Mouse (Mus musculus) layer of hippocampus, postnatal 36 days (tissue): ENCODE results near the gene Gen1. TPM values are rescaled to one million over a fixed set of nuclear protein-coding genes. Genes with fewer than 3 reads are reported as not detected.

Experiments used
- DNase-seq, 2 experiments: peaks; one replicate each; pipeline ENCODE4 v3.0.0; 2022
- total RNA-seq, 2 experiments: library from RNA; stranded (reverse); gene quantifications; 2 replicates each; pipeline ENCODE4 v1.2.3; 2021

Gene Gen1
- total RNA-seq, 2 experiments from 2014 or later: 2.7 to 2.9 TPM

DNA sequence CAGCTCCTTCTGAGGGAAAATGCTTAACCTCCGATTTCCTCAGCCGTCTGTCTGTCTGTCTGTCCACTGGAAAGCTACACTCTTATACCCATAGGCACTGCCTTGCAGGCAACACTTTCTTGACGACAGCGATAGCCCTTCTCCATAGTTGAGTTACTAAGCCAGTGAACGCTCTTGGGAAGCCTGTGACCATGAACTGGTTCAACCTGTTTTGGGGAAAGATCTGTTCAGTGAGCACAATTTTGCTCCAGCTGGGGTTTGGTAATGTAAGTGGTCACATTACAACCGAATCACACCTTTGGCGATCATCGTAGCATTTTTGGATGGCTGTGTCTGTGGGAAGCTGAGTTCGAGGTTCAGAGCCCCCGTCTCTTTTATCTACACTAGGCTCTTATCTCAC, 42.5 kb downstream of the Gen1 start:
- DNase-seq: no peak

- no peak for DNase-seq
Observed at GRCm38 (mm10) chr12:11222566-11222965, 43.0 kb downstream of the Gen1 start.

- DNase-seq: no peak
Observed at GRCm38 (mm10) chr12:11221524-11222330, 43.9 kb downstream of the Gen1 start.

DNA sequence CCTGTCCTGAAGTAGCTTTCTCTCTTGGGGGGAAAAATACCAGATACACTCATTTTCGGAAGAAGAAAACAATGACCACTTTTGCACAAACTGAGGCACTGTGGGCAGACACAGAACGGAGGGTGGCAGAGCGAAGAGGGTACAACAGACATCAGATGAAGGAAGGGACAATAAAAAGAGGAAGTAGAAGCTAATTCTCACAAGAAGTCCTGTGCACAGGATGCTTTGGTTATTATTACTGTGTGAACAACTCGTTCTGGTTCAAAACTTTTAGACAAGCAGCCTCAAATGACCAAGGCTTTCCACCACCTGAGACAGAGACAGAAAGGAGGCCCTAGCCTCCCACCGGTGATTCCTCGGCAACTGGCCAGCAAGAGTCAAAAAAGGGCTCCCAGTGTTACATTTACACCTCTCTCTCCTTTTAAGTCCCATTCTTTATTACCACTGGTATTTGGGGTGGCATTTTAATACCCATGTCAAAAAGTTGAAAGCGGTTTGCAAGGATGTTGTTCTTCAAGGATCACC, 47.8 kb downstream of the Gen1 start:
- no peak for DNase-seq

GRCm38 (mm10) chr12:11216454-11216853, 49.1 kb downstream of the Gen1 start:
- no peak for DNase-seq

DNA sequence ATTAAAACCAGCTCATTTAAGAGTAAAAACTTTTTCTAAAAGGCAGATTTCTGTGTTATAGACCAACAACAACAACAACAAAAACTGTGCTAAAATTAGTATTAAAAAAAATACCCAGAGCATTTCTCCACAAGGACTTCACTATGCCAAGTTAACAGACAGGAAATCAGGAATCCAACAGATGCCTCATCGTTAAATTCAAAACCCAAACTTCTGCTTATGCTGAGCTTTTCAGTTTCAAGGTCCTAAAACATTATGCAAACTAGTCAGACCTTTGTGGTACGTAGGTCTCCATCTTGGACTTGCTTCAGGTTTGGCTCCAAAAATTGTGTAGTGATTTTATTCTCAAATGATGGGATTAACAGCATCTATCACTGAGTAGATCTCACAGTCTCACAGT, 50.0 kb downstream of the Gen1 start:
- no peak for DNase-seq

GRCm38 (mm10) chr12:11214776-11215175, 50.8 kb downstream of the Gen1 start:
- no peak for DNase-seq

DNA sequence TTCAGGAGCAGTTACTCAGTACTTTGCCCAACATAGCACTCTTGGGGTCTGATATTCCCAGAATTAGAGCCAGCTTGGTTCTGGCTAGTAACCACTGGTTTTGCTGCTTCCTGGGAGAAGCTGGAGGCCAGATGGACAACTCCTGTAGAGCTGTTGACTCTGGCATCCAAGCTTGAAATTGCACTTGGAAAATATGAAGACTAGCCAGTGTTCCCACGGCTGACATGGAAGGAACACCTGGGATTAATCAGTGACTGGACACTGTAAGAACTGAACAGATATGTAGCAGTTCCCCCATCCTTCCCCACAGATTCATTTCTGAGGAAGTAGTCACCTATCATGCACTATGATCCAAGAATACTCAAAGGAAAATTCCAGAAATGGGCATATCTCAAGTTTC, 52.7 kb downstream of the Gen1 start:
- no peak for DNase-seq

GRCm38 (mm10) chr12:11210361-11210760, 55.2 kb downstream of the Gen1 start:
- DNase-seq: no peak

DNA sequence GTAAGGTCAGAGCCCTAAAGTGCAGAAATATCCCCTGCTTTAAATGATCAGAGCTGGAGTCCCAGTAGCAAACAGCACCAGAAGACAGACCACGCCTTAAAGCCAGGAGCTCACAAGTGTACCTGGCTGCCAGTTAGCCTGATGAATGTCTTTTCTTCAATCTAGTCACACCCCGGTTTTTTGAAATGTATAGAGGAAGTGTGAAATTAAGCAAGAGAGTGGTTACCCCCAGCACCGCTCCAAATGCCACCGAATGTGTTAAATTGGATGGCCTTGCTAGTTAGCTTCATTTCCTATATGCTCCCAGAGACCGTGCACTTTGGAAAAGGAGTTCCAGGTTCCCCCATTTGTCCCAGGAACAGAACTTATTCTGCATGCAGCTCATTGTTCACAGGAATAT, 56.0 kb downstream of the Gen1 start:
- DNase-seq: no peak

- no peak for DNase-seq
Observed at GRCm38 (mm10) chr12:11208872-11209271, 56.7 kb downstream of the Gen1 start, which contains the start of gene Msgn1. Gene Msgn1 (minus strand): TSS chr12:11208972.

- DNase-seq: no peak
Observed at GRCm38 (mm10) chr12:11206321-11206720, 59.3 kb downstream of the Gen1 start.

- DNase-seq: no peak
Observed at GRCm38 (mm10) chr12:11203694-11204665, 61.6 kb downstream of the Gen1 start.

DNA sequence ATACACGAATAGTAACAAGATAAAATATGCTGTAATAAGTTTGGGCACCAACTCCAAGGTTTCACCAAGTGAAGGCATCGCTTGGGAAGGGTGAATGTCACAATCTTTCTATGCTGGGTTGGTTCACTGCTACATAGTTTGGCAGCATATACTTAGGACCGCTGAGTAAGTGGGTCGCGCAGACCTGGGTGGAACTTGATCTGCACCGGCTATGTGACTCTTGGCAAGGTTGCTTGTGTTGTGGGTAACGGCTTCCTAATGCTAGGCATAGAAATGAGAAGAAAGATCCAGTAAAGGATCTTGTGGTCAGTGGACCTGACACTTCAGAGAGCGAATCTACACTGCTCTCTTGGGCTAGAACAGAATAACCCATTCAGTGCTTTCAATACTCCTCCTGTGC, 63.1 kb downstream of the Gen1 start:
- DNase-seq: no peak

DNA sequence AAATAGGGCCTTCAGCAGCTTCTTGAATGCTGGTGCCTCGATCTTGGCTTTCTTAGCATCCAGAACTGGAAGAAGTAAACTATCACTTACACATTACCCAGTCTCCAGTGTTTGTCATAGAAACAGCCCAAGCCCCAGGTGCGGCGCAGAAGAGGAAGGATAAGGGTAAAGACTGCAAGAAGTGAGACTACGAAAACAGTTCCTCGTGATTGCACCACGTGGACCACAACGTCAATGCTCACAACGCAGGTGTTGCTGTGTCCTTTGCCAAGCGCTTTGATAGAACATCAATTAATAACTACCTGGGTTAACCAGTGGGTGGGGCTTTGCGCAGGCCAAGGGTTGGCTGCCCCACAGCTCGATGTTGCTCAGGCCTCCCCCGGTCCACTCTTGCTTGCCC, 64.9 kb downstream of the Gen1 start:
- no peak for DNase-seq

- no peak for DNase-seq
Observed at GRCm38 (mm10) chr12:11198551-11198950, 67.0 kb downstream of the Gen1 start.

DNA sequence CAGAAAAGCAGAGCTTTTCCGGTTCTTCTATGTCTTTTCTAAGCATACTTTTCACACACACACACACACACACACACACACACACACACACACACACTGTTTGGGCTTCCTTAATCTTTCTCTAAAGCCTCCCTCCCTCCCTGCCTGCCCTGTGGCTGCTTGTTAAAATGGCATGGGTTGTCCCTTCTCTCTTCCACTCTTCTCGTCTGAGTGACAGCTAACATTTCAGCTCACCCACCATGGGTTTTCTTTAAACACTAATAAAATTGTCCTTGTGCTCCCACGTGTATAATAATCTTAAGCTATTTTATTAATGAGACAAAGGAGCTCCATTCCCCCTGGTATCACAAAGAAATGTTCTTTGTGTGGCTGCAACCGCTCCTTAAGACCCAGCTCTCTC, 67.6 kb downstream of the Gen1 start:
- no peak for DNase-seq

DNA sequence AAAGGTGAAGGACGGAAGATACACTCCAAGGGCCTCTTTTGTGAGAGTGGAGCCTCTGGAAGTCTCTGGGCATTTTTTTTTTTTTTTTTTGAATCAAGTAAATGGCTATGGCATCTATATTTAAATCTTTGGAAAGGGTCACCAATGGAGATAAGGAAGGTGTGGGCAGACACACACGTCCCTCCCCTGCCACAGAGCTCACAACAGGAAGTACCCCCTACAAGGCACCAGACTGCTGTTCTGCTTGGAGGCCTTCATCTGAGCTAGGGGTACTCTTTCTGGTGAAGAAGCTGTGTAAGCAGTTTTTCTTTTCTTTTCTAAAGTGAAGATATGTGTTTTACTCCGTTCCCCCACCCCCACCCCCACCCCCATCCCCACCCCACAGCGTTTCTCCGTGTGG, 68.8 kb downstream of the Gen1 start:
- no peak for DNase-seq

DNA sequence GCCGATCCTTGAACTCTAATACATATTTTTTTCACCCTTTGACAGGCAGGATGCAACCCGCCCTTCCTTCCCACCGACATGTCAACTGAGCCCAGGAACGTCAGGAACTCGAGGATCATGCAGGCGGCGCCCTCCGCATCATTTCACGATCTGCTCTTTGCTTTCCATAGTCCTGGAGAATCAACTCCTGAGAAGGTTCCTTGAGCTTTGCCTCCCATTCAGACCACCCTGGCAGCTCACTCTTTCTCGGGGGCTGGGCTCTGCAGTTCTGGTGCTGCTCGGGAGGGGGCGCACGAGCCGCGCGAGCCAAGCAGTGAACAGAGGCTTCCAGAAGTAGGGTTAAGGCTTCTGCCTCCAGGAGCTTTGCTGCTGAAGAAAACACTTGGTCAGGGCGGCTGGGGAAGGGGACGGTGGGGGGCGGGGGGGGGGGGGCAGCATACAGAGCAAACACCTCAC, 69.4 kb downstream of the Gen1 start:
- peak; percentile 74 to 75 for DNase-seq

DNA sequence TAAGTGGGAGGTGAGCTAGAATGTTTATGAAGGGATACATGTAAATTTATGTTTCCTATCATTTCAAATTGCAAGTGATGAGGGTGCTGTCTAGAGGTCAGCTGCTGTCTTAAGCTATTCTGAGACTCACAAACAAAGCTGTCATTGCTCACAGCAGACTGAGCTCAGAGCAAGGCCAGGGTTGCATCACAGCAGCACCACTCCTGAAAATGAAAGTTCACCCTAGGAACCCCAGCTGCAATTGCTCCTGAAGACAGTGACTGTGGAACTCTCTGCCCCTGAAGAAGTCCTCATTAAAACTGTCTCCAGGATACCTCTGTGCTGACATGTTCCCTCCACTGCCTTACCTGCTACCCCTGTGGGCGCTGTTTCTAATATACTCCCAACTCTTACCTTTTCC, 70.6 kb downstream of the Gen1 start:
- no peak for DNase-seq
